Mouse (Mus musculus) hindlimb bud, embryonic 11.5 days (tissue): Measurements from ENCODE around the gene Rrp1.
"Not testable (repeated sequence)": the region's sequence is repeated elsewhere in the genome, so short reads cannot be mapped to it uniquely, and the experiment has no call there.

Experiments
- DNase-seq: peaks from one replicate; pipeline ENCODE4 v3.0.0-alpha.2; 2012; ENCODE audit warnings: low read depth, low spot score; ENCODE audit errors: extremely low spot score

Rrp1 gene

DNA sequence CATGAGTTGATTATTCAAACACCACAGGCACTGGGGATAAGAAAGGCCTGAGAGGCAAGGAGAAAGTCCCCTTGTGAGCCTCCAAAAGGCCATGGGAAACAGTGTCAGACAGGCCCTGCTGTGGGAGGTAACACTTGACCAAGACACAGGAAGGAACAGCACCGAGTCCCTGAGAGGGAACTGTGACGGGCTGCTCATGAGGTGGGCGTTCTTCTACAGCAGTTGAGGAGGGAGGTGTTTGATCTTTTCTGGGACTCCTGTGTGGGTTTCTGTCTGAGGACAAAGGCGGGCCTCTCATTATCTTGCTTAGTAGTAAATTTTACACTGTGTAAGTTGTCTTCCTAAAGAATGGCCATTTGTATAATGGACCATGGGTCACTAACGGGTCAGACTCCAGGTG, 27.3 kb downstream of the Rrp1 start:
- DNase-seq = no peak

DNA sequence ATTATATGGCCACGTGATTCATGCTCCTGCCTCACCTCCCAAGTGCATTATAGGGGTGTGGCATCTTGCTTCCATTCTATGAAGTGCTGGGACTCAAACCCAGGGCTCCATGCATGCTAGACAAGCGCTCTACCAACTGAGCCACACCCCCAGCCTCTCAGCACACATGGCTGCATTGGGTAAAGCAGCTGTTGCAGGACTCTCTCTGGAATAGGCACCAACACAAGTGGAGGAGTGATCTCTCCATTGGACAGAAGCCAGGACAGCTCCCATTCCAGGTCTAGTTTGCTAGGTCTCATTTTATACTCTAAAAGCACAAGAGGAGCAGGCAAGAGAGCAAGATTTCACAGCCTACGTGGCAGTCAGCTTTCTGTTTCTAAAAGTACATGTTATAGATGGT, 29.3 kb downstream of the Rrp1 start:
- DNase-seq = no peak

DNA sequence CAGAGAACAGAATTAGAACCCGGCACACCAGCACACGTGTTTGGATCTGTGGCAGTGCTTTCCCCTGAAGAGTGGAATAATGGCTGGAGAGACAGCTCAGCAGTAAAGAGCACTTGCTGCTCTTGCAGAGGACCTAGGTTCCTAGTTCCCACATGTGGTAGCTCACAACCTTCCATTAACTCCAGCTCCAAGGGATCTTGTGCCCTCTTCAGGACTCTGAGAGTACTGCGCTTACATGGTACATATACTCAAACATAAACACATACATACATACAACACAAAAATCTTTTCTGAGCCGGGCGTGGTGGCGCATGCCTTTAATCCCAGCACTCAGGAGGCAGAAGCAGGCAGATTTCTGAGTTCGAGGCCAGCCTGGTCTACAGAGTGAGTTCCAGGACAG, 34.3 kb downstream of the Rrp1 start:
- DNase-seq = no peak

DNA sequence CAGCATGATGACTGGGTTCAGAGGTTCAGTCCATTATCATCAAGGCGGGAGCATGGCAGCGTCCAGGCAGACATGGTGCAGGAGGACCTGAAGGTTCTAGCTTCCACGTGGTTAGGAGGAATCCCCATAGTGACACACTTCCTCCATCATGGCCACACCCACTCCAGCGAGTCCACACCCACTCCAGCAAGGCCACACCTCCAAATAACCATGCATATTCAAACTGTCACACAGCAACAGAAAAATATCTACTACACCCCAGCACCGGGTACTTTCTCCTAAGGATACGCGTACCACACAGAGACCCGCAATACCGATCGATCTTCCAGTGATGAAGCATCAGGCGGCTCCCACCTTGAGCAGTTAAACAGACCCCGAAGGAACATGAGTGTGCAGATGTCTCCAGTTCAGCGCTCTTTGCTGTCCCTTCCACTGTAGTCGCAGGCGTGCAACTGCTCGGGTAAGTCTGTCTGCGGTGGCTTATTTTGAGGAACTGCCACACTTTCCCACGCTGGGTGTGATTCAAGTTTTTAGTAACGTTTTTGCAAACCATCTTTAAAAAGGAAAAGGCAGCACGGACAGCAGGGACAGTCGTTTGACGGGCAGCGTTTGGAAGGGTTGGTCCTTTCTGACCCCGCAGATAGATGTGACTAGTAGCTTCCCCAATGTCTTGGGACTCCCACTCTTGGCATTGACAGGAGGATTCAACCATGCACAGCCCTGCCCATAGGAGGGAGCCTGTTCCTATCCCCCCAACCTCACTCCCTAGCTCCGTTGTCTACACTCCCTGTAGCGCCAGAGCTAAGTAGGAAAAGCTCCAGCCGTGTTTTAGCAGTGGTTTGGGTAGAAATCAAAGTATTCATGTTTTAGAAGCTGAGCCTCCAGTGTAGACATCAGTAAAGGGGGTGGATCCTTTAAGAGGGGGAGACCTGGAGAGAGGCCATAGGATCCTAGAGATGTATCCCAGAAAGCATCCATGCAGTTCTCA, 39.9 kb downstream of the Rrp1 start:
- no peak for DNase-seq

DNA sequence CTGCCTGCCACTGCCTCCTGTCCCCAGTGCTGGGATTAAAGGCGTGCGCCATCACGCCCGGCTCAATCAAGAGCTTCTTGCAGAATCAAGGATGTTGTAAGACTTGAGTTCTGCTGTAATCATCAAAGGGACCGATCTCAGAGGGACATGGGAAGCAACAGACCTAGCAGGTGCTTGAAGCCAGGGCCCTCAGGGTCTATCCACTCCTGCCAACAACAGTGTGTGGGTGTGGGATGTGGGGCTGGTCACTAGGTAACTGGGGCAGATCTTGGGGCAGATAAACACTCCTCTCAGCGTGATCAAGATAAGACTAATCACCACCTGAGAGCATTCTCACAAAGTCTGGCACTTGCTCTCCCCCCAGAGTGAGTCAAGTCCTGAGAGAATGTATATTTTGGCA, 41.1 kb downstream of the Rrp1 start:
- no peak for DNase-seq

DNA sequence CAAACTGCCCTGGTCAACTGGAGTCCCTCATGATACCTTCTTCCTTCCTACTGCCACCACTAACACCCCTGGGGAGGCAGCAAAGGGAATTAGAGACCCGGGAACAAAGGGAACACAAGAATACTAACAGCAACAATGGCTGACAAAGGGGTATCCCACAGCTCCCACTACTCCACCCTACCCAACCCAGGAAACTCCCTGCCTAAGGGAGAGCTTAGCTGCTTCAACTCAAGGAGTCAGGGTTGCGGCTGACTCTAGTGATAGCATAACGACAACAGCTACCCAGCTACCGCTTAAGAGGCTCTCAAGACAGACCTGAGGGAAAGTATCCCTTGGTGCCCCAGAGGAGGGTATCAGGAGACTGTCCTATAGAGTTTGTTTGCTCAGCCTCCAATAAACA, 45.3 kb downstream of the Rrp1 start:
- DNase-seq = no peak

DNA sequence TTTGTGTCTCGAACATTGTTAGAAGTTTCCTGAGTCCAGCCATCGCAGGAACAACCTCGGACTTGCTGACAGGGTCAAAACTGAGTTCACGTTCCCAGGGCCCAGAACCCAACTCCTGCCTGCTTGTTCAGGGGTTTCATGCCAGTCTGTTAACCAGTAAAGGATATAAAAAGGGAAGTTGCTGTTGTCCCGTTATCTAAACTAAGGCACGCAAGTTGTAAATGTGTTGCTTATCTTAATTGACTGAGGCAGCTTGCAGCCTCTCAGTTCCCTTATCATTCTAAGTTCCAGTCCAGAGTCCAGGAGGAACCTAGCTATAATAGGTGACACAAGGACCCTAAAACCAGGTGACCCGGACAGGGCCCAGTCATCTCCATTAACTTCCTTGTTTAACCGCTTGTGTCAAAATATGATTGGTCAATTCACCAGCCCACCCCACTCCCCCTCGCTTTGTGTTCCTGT, 46.0 kb downstream of the Rrp1 start:
- DNase-seq = no peak

DNA sequence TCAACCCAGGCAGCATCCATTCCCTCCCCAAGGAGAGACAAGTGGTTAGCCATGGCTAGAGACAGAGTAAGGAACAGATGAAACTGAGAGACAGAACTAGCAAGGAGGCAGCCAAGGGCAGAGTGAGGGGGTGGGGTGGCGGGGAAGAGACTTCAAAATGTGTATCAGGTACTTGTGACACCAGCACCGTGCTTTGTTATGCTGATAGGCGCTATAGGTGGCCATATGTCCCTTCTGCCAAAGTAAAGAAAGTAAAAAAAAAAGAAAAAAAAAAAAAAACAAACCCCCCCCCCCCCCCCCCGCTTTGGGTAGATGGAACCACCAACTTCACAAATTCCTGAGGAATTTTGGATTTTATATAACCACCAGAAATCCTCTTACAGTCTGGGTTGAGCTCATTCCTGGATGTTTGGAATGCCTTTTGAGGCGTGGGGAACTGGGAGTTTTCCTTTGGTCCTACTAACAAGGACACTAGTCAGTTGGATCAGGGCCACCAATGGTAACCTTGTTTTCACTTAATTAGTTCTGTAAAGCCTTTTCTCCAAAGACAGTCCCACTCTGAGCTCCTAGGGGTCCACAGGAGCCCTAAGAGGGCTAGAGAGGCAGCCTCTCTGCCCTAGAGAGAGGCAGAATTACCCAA, 46.5 kb downstream of the Rrp1 start:
- DNase-seq = no peak

DNA sequence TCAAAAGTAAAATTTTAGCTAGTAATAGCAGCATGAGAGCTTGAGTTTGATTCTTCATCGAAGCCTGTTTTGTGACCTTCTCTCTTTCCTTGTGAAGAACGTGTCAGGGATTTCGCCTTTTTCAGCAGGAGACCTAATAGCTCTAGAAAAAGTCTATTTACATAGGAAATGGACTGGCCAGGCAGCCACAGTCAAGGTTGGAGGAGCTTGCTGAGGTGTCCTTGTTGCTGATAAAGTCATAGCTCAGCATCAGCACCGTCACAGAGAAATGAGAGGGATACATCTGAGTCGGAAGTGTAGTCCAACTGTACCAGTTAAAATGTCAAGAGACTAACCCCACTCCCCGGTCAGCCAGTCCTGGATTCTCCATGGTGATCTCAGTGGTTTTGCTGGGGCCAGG, 47.3 kb downstream of the Rrp1 start:
- no peak for DNase-seq

DNA sequence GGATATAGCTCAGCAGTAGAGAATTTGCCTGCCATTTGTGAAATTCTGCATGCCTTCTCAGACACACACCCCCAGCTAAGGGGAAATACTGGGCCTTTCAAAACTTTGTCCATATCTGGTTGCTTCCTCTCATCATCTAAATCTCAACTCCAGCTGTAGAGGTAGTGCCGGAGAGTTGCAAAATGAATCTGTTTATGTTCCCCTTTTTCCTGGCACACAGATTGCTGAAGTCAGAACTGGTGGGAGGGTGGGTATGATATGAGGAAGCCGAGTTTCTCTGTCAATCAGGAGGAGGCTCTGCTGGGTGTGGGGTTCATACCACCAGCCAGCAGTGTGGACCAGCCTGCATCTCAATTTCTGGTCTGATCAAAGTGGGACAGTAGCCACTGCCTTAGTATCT, 48.7 kb downstream of the Rrp1 start:
- no peak for DNase-seq

DNA sequence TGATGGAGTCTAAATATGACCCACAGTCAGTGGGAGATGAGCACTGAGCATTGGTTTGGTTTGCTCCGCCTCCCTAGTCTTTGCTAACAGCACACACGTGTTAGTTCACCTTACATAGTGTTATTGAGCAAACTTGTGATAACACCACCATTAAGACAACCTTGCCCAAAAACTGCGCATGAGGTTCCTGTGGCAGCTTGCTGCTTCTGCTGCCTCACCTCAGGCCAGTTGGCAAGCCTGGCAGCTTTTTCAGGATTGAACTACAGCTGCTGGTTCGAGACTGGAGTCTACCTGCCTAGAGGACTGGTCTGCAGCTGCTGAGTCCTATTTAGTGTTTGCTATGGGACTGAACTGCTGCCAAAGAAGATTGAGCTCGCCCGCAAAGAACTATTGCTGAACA, 49.5 kb downstream of the Rrp1 start:
- no peak for DNase-seq

DNA sequence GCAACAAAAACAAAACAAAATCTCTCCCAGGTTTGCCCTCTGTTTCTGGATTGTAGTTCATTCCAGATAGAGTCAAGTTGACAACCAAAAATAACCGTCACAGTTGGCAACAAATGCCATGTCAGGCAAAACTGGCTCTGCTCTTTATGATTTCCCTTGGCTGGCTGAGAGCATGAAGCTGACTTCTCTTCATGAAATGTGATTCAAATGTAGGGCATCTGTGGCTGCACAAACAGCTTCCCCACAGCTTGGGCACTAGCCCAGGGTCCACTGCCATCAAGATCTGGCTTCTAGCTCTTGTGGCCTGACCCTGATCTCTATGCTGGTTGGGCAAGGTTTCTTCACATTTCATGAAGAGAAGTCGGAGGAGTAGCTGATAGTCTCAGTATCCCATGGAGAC, 50.9 kb downstream of the Rrp1 start:
- DNase-seq = no peak

DNA sequence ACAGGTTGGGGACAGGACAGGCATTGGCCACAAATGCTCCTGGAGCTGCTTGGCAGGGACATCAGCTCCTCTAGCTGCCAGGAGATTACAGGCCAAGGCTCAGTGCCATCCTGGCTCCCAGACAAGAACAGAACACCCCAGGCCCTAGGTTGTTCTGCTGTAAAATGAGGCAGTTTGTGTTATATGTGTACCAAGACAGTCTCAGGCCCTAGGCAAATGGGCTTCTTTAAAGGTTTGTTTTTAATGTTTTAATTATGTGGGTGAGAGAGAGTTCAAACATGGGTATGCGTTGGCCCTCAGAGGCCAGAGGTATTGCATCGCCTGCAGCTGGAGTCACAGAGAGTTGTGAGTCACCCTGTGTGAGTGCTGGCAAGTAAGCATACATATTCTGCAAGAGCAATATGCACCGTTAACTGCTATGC, 52.5 kb downstream of the Rrp1 start:
- no peak for DNase-seq

DNA sequence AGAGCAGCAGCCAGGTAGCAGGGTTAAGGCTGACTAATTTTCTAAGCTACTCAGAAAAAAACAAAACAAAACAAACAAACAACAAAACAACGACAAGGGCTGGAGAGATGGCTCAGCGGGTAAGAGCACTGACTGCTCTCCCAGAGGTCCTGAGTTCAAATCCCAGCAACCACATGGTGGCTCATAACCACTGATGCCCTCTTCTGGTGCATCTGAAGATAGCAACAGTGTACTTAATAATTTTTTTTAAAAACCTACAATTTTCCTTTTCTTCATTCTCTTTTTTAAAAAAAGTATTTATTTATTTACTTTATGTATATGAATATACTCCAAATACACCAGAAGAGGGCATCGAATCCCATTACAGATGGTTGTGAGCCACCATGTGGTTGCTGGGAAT, 53.8 kb downstream of the Rrp1 start:
- not testable (repeated sequence) for DNase-seq

DNA sequence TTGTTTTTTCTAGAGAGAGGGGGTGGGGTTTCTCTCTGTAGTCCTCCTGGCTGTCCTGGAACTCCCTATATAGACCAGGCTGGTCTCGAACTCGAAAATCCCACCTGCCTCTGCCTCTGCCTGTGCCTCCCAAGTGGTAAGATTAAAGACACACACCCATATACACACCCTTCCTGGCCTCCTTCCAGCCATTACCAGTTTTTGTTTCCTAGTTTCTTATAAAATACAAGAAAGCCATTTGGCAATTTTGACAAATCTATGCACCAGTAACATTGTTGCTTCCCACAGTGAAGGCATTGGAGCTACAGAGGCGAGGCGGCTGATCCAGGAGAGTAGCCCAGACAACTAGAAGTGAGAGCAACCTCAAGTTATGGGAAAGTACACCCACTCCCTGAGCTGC, 54.6 kb downstream of the Rrp1 start:
- no peak for DNase-seq

DNA sequence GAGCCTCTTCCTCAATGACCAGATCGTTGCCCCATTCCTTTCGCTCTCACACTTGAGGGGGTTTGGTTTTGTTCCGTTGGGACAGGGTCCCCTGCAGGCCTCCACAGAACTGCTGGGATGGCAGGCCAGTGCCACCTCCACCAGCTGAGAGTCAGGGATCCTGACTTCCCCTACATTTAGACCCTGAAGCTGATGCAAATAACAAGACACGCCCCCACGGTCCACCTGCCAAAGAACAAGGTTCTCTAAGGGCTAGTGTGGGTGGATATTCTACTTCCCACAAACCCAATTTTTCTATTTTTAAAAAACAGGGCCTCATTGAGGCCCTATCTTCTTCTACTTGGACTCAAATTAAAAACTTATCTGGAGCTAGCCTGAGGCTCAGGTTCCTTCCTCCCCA, 55.1 kb downstream of the Rrp1 start:
- no peak for DNase-seq

DNA sequence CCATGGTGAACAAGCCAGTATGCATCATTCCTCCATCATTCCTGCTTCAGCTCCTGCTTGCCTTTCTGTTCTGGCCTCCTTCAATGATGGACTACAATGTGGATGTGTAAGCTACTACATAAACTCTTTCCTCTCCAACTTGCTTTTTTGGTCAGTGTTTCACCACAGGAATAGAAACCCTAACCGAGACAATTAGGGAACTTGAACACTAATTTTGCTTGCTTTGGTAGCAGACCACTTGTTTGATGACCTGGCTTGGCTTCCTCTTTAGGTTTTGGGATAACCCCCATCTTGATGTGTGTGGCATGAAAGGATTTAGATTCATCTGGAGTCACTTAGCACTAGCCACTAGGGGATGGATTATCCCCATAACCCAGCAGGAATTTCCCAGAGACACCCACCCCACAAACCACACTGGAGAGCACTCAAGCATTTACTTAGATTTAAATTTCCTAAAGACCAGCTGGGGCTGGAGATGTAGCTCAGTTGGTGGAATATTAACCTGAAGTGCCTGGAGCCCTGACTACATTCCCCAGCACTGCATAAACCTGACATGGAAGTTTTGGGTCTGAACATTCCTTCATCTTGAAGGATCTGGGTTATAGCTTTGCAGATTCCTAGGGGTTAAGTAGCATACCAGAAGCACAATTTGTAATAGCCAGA, 56.8 kb downstream of the Rrp1 start:
- peak; percentile 35 for DNase-seq

DNA sequence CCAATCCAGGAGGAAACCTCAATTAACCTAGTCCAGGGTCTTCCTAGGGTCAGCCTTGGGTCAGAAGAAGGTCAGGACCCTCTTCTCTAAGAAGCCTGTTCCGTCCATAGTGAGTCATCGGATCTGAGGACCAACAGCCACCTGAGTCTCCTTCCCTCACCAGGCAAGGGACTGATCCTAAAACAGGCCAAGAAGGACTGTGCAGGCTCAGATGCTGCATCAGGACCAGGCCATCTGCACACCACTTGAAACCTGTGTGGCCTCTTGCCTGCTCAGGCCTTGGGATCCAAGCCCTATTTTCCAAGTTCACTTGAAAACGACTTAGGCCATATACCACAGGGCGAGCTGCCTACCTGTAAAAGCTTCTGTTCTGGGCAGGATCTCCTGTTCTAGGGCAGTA, 59.6 kb downstream of the Rrp1 start:
- DNase-seq = no peak

DNA sequence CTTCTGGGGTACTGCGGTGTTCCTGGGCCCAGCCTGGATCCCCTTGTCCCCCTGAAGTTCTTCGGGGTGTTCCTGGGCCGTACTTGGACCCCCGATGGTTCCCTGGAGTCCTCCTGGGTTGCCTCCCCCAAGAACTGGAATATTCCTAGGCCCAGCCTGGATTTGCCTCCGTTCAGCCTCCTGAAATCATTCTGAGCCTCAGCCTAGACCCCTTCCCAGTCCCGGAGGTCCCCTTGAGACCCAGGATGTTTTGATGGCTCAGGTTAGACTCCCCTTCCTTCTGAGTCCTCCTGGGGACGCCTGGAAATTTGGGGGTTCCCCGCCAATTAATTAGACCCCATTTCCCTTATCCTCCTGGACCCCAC, 60.2 kb downstream of the Rrp1 start:
- no peak for DNase-seq

DNA sequence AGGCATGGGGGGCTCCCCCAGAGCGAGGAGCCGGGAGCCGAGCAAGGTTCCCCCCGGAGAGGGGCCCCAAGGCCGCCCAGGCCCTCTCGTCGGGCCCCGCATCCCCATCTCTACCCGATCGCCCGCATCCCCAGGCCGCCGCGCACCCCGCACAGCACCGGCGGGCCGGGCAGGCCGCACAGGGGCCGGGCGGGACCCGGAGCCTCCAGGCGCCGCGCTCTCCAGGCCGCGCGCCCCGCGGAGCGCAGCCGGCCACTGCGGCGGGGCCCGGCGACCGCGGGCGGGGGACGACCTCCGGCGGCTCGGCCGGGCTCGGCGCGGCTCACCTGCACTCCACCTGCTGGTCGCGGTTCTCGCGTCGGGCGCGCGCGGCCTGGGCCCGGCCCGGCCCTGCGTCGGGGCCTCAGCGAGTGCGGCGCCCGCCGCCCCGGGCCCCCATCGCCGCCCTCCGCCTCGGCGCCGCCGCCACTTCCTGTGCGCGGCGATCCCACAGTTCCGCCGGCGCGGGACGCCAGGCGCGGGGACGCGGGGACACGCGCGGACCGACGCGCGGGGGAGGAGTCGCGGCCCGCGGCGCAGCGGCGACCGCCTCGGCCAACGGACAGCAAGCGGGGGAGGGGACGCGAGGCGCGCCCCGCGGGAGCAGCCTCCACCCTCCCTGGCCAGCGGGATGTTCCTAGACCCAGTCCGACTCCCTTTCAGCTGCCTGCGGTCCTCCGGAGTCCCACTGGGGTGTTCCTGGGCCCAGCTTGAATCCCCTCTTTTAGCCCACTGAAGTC, 60.8 kb downstream of the Rrp1 start, which contains the start of gene Agpat3:
TSS of gene Agpat3 (minus strand) at position 603 of the 779 bp plus-strand sequence.
- DNase-seq = no peak

DNA sequence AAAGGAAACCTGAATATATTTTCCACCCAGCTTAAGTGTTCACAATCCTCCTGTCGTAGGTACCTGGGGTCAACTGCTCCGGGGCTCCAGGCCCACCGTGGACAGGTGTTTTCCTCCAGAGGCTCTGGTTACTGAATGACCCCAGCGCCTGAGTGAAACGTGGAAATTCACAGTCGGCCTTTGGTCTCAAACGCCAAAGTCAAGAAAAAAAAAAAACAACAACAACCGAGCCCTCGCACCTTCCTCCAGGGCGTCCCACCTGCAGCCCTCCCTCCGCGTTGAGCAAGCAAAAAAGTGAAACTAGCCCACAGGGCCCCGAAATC, 61.3 kb downstream of the Rrp1 start:
- no peak for DNase-seq
